Mouse (Mus musculus): ENCODE data around the gene Elovl7.

- TF ChIP-seq GATA1 (IDR thresholded peaks at IDR 0.05; ENCODE audit: borderline replicate concordance, low read length): no peak
- TF ChIP-seq FLI1 (IDR thresholded peaks at IDR 0.05; ENCODE audit: low read length): no peak
Observed at GRCm38 (mm10) chr13:108179618-108180017, 34.6 kb upstream of the Elovl7 start.

Measured in megakaryocyte, embryonic 14.5 days (primary cell).